Mouse (Mus musculus) R1 (cell line): ENCODE measurements around the gene Dnajb4.
"Not testable (repeated sequence)": the region's sequence is repeated elsewhere in the genome, so short reads cannot be mapped to it uniquely, and the experiment has no call there.

Experiments used
- DNase-seq: peaks from one replicate; pipeline ENCODE4 v3.0.0-alpha.2; 2018; ENCODE audit warnings: low read depth, low spot score

The Dnajb4 gene

DNA sequence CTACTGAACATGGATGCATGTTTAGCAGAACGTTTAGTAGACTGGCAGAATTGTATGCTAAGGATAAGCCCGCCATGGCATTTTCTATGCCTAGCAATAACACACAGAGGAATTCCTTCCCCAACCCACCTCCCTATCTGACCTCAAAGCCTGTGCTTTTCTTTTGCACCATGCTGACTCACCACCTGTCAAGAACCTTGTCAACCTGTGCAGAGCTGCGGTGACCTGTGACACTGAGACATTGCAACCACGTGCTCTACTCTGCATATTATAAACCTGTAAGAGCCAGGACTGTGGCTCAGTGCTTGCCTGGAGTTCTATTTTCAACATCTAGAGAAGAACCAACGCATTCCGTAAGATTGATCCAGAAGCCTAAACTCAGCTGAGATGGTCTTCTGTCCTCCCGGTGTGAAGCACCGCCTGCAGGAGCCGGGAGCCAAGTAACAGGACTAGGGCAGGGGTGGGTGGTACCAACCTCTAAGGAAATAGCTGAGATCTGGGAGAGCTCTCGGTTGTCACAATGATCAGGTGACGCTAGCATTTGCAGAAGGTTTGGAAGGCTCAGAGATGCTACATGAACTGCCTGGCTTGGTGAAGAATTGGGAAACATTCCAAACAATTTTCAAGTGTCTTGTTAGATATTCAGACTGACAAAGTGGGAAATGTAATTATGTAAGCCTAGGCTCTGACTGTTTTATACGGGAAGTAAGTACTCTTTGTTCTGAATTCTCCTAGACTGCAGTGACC is 62.8 kb downstream of the Dnajb4 start:
- DNase-seq, result no peak

GRCm38 (mm10) chr3:152145186-152145585 is 64.9 kb downstream of the Dnajb4 start:
- DNase-seq, result no peak

DNA sequence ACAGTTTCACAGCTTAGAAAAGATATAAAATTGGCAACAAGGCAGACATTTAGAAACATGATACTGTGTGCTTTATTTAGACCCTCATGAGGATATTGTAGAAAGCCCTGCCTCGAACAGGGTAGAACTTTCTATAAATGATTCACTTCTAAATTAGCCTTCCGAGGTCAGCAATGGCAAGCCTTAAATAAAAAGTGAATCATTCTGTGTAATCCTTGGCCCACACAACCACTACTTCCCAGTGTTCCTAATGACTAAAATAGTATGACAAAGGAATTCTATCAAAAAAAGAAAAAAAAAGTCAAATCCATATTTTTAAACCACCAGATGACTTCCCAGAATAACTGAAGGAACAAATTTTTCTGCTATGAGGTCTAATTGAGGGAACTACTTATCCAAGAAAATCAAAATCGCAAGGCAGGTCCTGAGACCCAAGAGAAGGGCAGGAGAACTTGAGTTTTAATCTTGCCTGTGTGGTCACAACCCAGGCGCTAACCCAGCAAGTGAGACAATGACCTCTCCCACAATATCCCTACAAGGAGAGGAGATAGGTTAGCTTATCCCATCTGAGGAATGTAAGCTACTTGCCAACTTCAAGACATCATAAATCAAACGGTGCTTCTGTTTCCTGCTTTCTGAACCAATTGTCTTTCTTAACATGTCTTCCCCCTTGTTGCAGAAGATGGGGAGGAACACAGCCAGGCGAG is 67.0 kb downstream of the Dnajb4 start:
- DNase-seq, result no peak

GRCm38 (mm10) chr3:152142146-152142545 is 68.0 kb downstream of the Dnajb4 start:
- DNase-seq, result no peak

DNA sequence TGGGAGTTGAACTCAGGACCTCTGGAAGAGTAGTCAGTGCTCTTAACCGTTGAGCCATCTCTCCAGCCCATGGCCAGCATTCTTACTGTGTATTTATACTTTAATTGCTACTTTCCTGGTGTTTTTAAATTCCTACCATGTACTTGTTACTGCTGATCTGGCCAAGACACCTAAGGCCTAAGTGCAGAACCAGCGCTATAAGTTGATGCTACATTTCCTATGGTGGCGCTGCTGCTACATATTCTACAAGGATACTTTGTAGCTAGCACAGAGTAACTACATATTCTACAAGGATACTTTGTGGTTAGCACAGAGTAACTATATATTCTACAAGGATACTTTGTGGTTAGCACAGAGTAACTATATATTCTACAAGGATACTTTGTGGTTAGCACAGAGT is 70.8 kb downstream of the Dnajb4 start:
- not testable (repeated sequence) for DNase-seq

DNA sequence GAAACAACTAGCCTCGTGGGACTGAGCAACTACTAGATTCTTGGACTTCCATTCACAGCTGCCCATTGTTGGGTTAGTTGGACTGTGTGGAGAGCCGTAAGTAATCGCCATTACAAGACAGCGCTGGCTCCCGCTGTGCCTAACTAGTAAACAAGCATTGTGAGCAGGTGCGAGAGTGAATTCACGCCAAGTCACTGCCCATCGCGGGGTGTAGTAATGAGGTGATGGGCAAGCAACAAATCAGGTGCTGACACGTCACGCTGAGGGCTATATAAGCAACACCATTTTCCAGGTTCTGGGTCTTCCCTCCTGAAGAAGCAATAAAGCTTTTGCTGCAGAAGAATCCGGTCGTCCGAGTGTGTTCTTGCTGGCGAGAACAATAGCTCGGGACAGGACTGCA is 74.0 kb downstream of the Dnajb4 start:
- DNase-seq, result peak; percentile 57

- no peak for DNase-seq
Observed at GRCm38 (mm10) chr3:152133621-152134020, 76.5 kb downstream of the Dnajb4 start.

GRCm38 (mm10) chr3:152130963-152131362 is 79.1 kb downstream of the Dnajb4 start:
- no peak for DNase-seq

DNA sequence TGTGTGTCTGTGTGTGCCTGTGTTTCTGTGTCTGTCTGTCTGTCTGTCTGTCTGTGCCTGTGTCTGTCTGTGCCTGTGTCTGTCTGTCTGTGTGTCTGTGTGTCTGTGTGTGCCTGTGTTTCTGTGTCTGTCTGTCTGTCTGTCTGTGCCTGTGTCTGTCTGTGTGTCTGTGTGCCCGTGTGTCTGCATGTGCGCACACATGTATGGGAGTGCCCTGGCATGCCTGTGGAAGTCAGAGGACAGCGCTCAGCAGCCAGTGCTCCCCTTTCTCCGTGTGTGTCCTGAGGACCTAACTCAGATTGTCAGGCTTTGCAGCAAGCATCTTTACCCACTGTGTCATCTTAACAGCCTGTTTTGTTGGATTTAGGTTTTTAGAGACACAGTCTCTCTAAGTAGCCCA is 80.7 kb downstream of the Dnajb4 start:
- DNase-seq, result not testable (repeated sequence)

- DNase-seq, result no peak
Observed at GRCm38 (mm10) chr3:152128631-152129030, 81.5 kb downstream of the Dnajb4 start.
